Mouse (Mus musculus) left cerebral cortex, adult 2 months (tissue): ENCODE data around the gene Gpr119. TPM values are rescaled to one million over a fixed set of nuclear protein-coding genes. Genes with fewer than 3 reads are reported as not detected.

ENCODE experiments used
- DNase-seq, 2 experiments: peaks; one replicate each; pipeline ENCODE4 v3.0.0; 2021 to 2022; ENCODE audit warnings: low spot score in 2 of 2, mixed read lengths in 1 of 2; ENCODE audit errors: extremely low spot score in 1 of 2
- H3K27ac ChIP-seq: fragments of 200-600 bp; 2 replicates; pipeline ENCODE4 v1.8.1; 2022
- H3K4me3 ChIP-seq: fragments of 200-600 bp; 2 replicates; pipeline ENCODE4 v1.8.1; 2022
- CTCF ChIP-seq: fragments of 200-600 bp; IDR thresholded peaks from 2 replicates; pipeline ENCODE4 v1.8.1; 2022; ENCODE audit warnings: antibody characterized with exemption, mild to moderate bottlenecking, moderate library complexity
- intact Hi-C: fragments of 180-260 bp; cut with DNase I; formaldehyde crosslinking; loops from one replicate; pipeline ENCODE4 v1.15.1; 2025
- long read RNA-seq, 2 experiments: library from polyadenylated mRNA; stranded (forward); transcript quantifications; one replicate each; pipeline ENCODE4 v2.0.0; 2021; ENCODE audit warnings: borderline mapping rate in 2 of 2
- total RNA-seq, 2 experiments: library from RNA; stranded (reverse); gene quantifications; 2 replicates each; pipeline ENCODE4 v1.2.3; 2021

Gpr119 gene
- not detected for total RNA-seq
- long read RNA-seq, experiment 1 = 0 reads
- long read RNA-seq, experiment 2, partial matches to known transcripts = 0 of 1 reads
- long read RNA-seq, experiment 2, other reads (novel, unspliced or antisense) = 1 of 1 reads

DNA sequence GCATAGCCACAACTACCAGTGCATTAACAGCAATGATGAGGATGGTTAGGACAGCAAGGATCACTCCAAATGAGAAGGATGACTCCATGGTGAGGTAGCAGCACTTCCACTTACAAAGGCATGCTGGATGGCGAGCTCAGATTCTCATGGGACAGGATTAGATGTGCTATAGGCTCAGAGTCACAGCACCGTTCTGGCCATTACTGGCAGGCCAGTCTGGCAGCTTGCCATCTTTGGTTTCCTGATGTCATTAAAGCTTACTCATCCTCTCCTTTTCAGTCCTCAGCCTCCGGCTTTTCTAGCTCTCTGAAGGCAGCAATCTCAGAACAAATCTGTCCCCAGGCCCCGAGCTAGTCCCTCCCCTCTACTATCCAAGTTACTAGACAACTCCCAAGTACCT, at the start of gene Gpr119:
Gene Gpr119 (minus strand): TSS at position 308 of the 400 bp plus-strand sequence.
- no peak for DNase-seq
- Histone ChIP-seq H3K4me3 (no peak within 1 kb of the TSS), H3K27ac (no peak within 1 kb of the TSS)
- intact Hi-C loops = no loop called here
- no peak for TF ChIP-seq CTCF

DNA sequence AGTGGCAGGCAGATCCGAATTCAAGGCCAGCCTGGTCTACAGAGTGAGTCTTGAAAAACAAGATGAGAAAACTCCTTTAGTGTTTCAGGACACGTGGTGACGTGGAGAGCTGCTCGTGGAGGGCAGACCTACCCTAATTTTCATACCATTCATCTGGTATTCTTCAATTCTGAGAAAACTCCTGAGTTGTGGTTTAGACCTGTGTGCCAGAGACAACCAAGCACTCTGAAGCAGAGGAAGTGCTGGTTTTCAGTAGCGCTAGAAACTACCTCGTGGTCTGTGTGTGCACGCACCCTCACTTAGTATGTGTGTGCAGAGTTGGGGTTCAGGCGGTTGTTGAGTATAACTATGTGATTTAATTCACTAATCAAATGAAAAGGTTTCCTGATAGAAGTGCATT, 38.6 kb upstream of the Gpr119 start:
- intact Hi-C loops = no loop called here
- H3K27ac ChIP-seq = no peak overlapping the region
- DNase-seq = no peak
- TF ChIP-seq CTCF = no peak
- H3K4me3 ChIP-seq = no peak overlapping the region

DNA sequence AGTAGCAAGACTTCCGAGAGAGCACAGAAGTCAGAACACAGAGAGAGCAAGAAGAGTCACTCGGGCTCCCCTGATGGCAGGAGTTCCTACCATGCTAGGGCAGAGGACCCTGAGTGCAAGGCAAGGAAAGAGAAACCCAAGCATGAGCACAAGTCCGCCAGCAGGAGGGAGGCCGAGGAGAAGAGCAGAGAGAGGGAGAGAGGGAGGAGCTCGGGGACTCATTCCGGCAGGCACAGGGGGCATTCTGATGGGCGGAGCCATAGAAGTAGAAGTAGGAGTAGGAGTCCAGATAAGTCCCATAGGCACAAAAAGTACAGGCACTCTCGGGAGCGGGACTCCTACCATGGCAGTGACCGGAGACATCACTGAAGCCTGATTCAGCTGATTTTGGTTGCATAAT, 35.4 kb upstream of the Gpr119 start:
- intact Hi-C loops = no loop called here
- DNase-seq = no peak
- TF ChIP-seq CTCF = no peak
- H3K4me3 ChIP-seq = no peak overlapping the region
- no peak overlapping the region for H3K27ac ChIP-seq

DNA sequence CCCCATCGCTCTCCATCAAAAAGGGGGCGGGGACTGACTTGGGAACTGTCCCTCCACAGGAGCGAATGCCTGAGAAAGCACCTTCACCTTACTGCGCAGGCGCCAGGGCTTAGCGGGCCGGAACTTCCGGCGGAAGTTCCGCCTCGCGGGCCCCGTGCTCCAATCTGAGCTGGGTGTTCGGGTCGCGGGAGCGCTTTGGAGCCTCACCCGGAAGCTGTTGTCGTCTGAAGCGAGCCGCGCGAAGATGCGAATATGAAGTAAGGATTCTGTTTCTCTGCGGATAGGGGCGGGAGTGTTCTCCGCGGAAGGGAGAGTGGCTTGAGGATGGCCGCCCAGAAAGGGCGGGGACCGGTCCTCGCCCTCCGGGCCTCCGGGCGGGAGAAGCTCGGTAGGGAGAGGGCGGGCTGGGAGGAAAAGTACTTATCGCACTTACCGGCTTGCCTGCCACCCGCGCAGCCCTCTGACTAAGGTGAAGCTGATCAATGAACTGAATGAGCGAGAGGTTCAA, 20.6 kb upstream of the Gpr119 start, which contains the start of gene Rbmx2:
Gene Rbmx2 (plus strand): TSS at position 141 of the 508 bp plus-strand sequence.
- TF ChIP-seq CTCF = no peak
- intact Hi-C loops = loop anchor here (10.0 kb wide), 1 partner anchor 590 kb away; the partner anchor contains the start of gene Enox2
- H3K4me3 ChIP-seq = peak within 1 kb of the TSS; percentile 56
- DNase-seq = peak; percentile 88 to 89
- H3K27ac ChIP-seq = no peak within 1 kb of the TSS

DNA sequence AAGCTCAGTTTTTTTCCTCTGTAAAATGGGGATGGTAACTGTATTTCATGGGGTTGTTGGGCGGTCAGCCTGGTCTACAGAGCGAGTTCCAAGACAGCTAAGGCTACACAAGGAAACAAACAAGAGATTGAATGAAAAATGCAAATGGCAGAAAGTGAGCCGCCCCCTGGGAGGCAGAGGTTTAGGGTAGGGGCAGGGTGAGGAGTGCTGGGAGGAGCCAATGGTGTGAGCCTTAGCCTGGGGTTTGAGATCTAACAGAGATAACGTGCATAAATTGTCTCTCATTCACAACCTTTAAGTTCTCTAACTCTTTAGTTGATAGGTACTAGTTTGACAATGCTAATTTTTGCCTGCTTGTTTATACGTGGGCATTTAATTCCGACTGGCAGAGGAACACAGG, 20.2 kb upstream of the Gpr119 start:
- Histone ChIP-seq H3K4me3 (peak overlapping the region; percentile 56), H3K27ac (no peak overlapping the region)
- DNase-seq = no peak
- intact Hi-C loops = loop anchor here (10.0 kb wide), 1 partner anchor 590 kb away; the partner anchor contains the start of gene Enox2
- no peak for TF ChIP-seq CTCF

DNA sequence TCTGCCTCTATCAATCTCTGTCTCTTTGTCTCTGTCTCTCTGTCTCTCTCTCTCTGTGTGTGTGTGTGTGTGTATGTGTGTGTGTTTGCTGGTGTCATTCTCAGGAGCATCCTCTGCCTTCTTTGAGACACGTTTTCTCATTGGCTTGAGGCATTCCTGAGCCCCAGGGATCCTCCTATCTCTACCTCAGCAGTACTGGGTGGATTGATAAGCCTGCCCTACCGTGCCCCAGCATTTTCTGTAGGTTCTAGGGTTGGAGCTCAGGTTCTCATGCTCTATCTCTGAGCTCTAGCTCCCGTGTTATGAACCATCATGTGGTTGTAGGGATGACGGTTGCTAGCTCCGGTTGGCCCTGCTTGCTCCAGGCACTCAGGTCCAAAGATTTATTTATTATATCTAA, 9.6 kb upstream of the Gpr119 start:
- intact Hi-C loops = loop anchor here (10.0 kb wide), 2 partner anchors 621 to 1821 kb away; no protein-coding TSS in a partner anchor
- Histone ChIP-seq H3K4me3 (no peak overlapping the region), H3K27ac (no peak overlapping the region)
- no peak for DNase-seq
- no peak for TF ChIP-seq CTCF

DNA sequence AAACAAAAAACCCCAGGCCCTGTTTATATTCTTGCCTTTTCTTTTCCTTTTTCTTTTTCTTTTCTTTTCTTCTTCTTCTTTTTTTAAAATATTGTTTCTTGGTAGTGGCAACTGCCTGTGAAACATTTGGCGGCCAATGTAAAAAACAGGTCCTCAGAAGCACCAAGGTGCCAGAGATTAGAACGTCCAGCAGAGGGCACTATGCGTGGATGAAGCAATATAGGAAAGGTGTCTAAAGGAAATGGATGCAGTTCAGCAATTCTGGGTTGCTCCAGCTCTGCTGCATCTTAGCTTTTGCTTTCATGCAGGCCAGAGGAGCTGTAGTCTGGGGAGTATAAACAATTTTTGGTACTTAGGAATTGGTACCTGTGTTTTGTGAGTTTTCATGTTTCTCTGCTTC, 9.2 kb upstream of the Gpr119 start:
- H3K4me3 ChIP-seq = no peak overlapping the region
- intact Hi-C loops = loop anchor here (10.0 kb wide), 2 partner anchors 621 to 1821 kb away; no protein-coding TSS in a partner anchor
- no peak overlapping the region for H3K27ac ChIP-seq
- peak; percentile 9 to 47 for DNase-seq
- peak; percentile 74 for TF ChIP-seq CTCF

DNA sequence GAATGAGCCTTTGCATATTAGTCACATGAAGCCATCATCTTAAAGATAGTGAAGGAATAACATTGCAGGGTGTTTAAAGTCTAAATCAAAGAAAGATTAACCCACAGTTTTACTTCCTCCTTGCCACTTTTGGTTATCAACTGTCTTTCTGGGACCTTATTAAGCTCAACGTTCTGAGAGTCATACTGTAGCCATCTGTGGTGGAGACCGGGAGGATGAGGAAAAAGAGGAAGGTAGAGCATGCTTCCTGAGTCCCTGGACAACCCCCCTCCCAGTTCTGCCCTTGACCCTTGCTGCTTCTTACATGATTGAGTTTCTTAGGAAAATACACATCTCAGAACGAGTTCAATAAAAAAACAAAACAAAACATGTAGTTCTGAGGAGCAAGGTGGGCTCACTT, 2.6 kb downstream of the Gpr119 start:
- DNase-seq = no peak
- intact Hi-C loops = no loop called here
- no peak for TF ChIP-seq CTCF
- Histone ChIP-seq H3K4me3 (no peak overlapping the region), H3K27ac (no peak overlapping the region)

DNA sequence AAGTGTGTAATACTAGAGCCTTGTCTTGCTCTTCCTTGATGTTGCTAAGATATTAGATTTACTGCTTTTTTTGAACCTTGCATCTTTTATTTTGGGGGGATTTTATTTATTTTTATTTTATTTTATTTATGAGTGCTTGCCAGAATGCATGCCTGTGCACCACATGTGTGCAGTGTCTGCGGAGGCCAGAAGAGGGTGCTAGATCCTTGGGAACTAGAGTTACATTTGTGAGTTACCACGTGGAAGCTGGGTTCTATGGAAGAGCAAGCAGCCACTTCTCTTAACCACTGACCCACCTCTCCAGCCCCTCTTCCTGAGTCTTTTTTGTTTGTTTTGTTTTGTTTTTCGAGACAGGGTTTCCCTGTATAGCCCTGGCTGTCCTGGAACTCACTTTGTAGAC, 4.7 kb downstream of the Gpr119 start:
- intact Hi-C loops = no loop called here
- no peak; the same call in 1 of the 2 replicates for TF ChIP-seq CTCF
- Histone ChIP-seq H3K4me3 (no peak overlapping the region), H3K27ac (no peak overlapping the region)
- no peak for DNase-seq

DNA sequence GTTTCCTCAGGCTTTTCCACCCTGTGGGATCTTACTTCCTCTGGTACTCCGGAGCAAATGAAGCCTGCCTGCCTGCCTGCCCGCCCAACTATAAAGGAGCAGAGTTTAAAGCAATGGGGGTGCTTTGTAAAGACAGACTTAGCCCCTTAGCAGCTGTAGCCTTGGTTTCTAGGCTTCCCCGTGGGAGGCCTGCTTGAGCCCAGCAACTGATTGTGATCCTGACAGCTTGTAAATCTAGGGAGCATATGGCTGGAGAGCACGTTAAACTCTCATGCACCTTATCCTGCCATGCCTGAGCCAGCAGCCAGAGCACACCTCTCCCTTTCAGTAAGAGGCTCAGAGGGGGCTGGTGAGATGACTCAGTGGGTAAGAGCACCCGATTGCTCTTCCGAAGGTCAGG, 7.5 kb downstream of the Gpr119 start:
- TF ChIP-seq CTCF = no peak
- no peak for DNase-seq
- H3K4me3 ChIP-seq = no peak overlapping the region
- H3K27ac ChIP-seq = no peak overlapping the region
- intact Hi-C loops = no loop called here

DNA sequence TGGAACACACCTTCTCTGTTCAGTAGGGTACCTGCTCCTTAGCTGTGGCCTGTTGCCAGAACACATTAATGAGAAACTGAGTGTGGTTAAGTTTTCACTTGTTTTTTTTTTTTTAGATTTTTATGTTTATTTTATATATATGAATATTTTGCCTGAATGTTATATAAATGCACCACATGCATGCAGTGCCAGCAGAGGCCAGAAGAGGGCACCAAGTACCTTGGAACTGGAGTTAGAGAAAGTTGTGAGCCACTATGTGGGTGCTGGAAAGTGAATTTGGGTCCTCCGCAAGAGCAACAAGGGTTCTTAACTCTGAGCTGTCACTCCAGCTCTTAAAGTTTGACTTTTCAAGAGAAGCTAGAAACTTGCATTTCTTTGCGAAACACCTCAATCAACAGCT, 30.2 kb downstream of the Gpr119 start:
- intact Hi-C loops = no loop called here

DNA sequence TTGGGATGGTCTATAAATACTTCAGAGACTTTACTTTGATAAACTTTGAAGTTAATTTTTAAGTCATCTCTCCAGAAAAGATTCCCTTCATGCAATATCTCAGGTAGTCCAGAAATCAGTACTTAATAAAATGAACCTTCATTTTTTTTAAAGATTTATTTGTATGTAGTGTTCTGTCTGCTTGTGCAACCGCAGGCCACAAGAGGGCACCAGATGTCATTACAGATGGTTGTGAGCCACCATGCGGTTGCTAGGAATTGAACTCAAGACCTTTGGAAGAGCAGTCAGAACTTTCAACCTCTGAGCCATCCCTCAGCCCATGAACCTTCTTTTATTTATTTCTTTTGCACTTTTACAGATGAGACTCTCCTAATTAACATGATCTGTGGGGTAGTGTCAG, 37.2 kb downstream of the Gpr119 start:
- H3K27ac ChIP-seq = no peak overlapping the region
- H3K4me3 ChIP-seq = no peak overlapping the region
- TF ChIP-seq CTCF = no peak; the same call in 1 of the 2 replicates
- DNase-seq = no peak
- intact Hi-C loops = no loop called here

More for the DNA sequence above, 30.2 kb downstream of the Gpr119 start:
- Histone ChIP-seq H3K4me3 (no peak overlapping the region), H3K27ac (no peak overlapping the region)
- peak; percentile 67 for TF ChIP-seq CTCF
- peak; percentile 16 to 46 for DNase-seq

DNA sequence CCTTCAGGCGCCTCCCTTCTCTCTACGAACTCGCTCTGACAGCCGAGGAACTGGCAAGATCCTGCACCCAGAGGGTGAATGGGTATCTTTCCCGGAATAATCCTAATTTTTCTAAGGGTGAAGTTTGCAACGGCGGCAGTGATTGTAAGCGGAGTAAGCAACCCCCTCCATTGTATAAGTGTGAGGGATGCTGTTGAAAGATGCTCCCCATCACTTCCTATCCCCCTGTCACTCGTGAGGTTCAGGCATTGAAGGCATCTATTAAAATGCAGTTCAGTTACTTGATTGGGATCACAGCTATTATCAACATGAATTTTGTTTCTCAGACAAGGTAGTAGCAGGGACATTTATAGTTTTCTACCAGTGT, 50.2 kb downstream of the Gpr119 start:
- Histone ChIP-seq H3K27ac (peak overlapping the region; percentile 86), H3K4me3 (peak overlapping the region; percentile 58)
- DNase-seq = no peak
- intact Hi-C loops = no loop called here
- TF ChIP-seq CTCF = no peak
